Mouse (Mus musculus) liver, adult 2 months (tissue): ENCODE results near the gene Dpf3.

Experiments
- CTCF ChIP-seq: fragments of 200-500 bp; IDR thresholded peaks from 2 replicates; pipeline ENCODE4 v1.5.1; 2011; ENCODE audit warnings: low read depth, low read length, control low read depth
- POLR2A ChIP-seq: fragments of 200-500 bp; IDR thresholded peaks from 2 replicates; pipeline ENCODE4 v1.6.1; 2011; ENCODE audit warnings: low read length, control low read depth; ENCODE audit not compliant: insufficient read depth; ENCODE audit errors: extremely low read depth

DNA sequence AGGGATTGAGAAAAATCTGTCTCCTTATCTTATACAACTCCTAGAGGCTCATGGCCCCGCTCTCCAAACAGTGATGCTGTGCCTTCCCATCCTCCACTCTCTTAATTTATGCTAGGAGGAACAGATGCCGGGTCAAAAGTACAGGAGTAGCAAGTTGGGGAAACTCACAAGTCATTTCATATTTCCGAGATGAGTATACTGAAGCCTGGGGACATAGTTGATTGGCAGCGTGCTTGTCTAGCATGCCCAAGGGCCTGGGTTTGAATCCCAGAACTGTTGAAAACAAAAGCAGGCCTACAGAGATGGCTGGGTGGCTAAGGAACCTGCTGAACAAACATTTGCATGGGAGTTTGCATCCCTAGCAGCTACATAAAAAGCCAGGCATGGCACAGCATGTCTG lies 72.3 kb downstream of the Dpf3 start:
- no peak for TF ChIP-seq POLR2A
- TF ChIP-seq CTCF: no peak
